Mouse (Mus musculus) embryo, embryonic 11 days (tissue): ENCODE results near the gene Rev3l.
"Not testable (repeated sequence)": the region's sequence is repeated elsewhere in the genome, so short reads cannot be mapped to it uniquely, and the experiment has no call there.

Experiments used
- DNase-seq: peaks from one replicate; pipeline ENCODE4 v3.0.0-alpha.2; 2015

The Rev3l gene

GRCm38 (mm10) chr10:39793295-39793694 is 61.4 kb downstream of the Rev3l start:
- no peak for DNase-seq

- peak; percentile 56 for DNase-seq
These were observed 79.6 kb downstream of the Rev3l start for GRCm38 (mm10) chr10:39811507-39811906.

- no peak for DNase-seq
These were observed 110.7 kb downstream of the Rev3l start for GRCm38 (mm10) chr10:39842621-39843020.

- DNase-seq = no peak
These were observed 133.6 kb downstream of the Rev3l start for GRCm38 (mm10) chr10:39865509-39865908.

GRCm38 (mm10) chr10:39888621-39889020 is 156.7 kb downstream of the Rev3l start:
- DNase-seq = no peak

- DNase-seq = no peak
These were observed 162.1 kb downstream of the Rev3l start for GRCm38 (mm10) chr10:39893702-39894697.

GRCm38 (mm10) chr10:39896503-39896902 is 164.6 kb downstream of the Rev3l start:
- DNase-seq = no peak

GRCm38 (mm10) chr10:39898874-39899371 is 167.0 kb downstream of the Rev3l start, which contains the start of gene Mfsd4b4:
Mfsd4b4 (minus strand) TSS chr10:39899238.
- peak; percentile 96 for DNase-seq

GRCm38 (mm10) chr10:39904191-39904590 is 172.3 kb downstream of the Rev3l start:
- DNase-seq = no peak

- DNase-seq = no peak
These were observed 175.1 kb downstream of the Rev3l start for GRCm38 (mm10) chr10:39906799-39907658.

GRCm38 (mm10) chr10:39908768-39909441 is 177.0 kb downstream of the Rev3l start:
- DNase-seq = no peak

GRCm38 (mm10) chr10:39912616-39913015 is 180.7 kb downstream of the Rev3l start:
- DNase-seq = no peak

- not testable (repeated sequence) for DNase-seq
These were observed 192.6 kb downstream of the Rev3l start for GRCm38 (mm10) chr10:39924556-39924955.
